Mouse (Mus musculus): ENCODE measurements around the gene Zfp423.

Zfp423 gene

DNA sequence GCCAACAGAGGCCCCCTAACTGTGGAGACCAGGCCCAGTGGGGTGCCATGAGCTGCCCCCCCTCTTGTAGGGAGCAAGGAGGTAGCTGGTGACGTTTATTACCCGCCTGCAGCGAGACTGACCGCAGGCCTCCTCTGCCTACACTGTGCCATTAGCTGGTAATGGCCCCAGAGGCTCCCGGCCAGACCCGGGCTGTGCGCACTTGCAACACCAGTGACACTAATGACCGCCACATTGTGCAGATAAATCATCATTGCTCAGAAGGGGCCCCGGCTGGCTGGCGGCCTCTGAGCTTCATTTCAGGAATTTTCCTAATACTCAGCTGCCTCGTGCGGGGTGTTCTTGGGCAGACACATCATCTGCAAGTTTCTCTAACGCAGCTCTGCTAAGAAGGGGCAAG is 206.7 kb downstream of the Zfp423 start:
- peak; percentile 49 to 60 for DNase-seq (ENCODE audit: inconsistent age in 2 of 2, low spot score in 1 of 2)

DNA sequence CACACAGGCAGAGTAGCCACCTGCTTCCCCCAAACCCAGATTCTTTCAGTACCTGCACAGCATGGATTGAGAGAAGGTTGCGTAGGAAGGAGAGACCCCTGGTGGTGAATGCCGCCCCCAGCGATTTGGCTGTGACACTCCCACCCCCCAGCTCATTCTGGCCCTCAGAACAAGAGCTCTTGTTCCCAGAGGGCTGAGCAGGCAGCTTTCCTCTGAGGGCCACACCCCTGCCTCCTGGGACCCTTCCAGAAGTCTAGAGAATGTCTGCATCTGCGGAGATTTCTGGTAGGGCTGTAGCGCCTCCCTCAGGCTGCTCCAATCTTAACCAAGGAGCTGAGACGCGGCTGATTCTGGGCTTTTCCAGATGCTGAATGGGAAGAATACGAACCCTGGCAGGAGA is 211.8 kb downstream of the Zfp423 start:
- no peak for DNase-seq (ENCODE audit: inconsistent age in 2 of 2, low spot score in 1 of 2)

DNA sequence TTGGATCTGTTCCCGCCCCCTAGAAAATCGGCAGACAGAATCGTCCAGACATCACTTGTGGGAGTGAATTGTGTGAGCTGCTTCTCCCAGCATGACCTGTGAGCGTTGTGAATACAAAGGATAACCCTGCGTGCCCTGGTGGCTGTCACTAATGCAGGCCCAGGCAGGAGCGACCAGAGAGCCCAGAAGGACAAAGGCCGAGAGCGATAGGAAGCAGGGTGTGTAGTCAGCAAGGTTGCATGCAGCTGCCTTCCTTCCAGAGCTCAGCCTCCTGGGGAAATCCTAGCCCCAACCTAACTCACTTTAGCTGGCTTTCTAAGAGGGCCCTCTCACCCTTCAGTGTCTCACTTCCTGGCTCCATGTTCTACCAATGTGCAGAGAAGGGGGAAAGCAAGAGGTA is 212.3 kb downstream of the Zfp423 start:
- no peak for DNase-seq (ENCODE audit: inconsistent age in 2 of 2, low spot score in 1 of 2)

DNA sequence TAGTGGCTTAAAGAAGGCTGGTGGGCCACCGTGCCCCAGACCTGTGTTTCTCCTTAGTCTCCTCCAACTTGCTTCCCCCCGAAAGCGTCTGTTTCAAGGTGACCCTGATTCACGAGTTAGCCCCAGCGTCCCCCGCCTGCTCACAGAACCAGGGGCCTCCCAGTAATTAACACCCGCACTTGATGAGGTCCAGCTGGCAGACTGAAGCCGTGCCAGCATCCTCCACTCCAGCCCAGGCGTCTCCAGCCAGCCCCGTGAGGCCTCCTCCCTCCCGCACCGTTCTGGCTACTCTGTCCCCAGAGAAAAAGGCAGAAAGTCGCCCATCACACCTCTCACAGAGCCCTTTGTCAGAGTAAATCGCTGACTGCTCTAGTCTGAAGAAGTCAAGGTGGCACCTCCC is 213.3 kb downstream of the Zfp423 start:
- no peak for DNase-seq (ENCODE audit: inconsistent age in 2 of 2, low spot score in 1 of 2)

DNA sequence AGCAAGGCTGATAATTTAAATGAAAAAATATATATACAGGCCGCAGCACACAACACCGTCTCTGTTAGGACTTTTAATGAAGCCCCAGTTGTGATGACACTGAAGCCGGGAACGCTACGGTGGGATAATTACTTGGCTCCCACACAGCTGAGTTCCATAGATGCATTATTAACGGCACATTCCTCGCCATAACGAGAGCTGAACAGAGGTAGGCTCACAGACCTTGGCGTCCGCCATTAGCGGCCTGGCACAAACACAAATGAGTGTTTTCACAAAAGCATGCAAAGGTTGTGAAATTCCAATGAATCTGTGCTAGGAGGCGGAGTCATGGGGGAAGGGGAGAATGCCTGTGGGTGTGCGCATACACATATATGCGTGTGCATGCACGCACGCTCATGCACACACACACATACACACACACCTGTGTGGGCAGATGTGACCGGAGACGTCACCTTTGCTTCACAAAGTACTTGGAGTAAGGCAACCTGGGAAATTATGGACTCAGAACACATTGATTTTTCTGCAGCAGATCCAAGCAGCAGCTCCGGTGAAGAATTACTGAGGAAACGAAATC is 214.2 kb downstream of the Zfp423 start:
- DNase-seq (ENCODE audit: inconsistent age in 2 of 2, low spot score in 1 of 2): no peak

DNA sequence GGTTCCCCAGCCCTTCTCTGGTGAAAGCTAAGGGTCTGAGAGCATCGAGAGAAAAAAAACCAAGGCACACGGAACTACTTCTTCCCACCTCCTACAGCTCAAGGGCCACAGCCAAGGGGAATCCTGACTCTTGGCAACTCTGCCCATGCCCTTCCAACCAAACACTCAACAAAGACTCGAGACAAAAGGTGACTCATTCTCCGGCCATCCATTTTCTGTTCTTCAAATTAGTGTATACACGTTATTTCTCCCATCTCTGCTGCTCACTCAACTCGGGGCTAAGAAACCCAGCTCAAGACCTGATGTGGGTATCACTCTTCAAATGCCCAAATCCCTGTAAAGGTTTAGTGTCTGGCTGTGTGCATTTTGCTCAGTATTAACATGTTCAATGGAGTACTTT is 214.8 kb downstream of the Zfp423 start:
- DNase-seq (ENCODE audit: inconsistent age in 2 of 2, low spot score in 1 of 2): no peak

DNA sequence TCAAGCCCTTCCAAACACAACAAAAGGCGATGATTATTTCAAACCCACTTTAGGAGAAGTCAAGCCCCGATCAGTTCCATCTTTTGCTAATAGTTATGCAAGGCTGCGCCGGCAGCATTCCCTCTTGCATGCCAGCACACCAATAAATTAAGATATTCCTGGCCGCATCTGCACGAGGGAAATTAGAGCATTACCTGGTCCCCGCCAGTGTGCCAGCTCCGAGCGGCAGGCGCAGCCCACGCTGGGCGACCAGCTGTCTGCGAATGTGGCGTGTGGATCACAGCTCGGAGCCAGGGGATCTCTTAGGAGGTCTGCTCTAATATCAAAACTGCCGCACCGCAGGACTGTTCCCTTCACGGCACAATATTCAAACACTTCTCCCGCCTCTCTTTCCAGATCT is 217.4 kb downstream of the Zfp423 start:
- DNase-seq (ENCODE audit: inconsistent age in 2 of 2, low spot score in 1 of 2): no peak

DNA sequence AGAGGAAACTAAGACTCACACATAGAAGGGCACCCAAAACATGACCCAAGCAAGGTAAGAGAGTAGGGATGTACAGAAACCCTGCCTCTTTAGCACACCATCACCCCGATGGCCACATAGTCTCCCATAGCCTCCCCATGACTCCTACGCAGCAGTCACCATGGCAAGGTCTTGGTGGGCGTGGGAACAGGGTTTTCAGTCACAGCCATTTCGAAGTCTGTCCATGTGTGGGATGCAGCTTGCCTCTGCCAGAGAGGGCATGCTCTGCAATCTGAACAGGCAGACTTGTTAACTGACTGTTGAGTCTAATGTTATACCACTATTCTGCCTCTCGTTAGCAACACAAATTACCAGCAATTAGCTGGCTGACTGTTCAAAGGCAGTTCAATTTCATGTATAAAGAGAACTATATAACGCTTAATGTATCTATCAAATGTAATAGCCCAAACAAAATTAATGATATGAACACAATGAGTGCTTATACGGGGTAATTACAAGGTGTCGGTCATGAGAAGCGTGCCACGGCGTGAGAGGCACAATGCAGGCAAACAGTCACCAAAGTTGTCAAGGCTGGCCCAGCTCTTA is 218.4 kb downstream of the Zfp423 start:
- DNase-seq (ENCODE audit: inconsistent age in 2 of 2, low spot score in 1 of 2): no peak

DNA sequence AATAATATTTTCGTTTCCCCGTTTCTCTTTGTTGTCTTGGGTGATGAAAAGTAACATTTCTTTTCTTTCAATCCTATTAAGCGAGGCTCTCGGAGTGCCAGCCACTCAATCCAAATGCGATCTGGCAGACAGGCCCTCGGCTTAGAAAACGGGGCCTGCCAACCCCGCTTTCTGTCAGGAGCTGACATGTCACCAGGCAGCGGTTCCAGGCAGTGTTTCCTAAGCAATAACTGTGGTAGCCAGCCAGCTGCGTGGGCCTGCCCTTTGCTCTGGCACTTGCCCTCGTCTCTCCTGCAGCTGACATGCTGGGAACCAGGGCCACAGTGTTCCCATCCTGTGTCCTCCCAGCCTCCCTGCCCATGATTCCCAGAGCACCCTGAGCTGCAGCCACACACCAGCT is 221.5 kb downstream of the Zfp423 start:
- peak; percentile 14 to 59 for DNase-seq (ENCODE audit: inconsistent age in 2 of 2, low spot score in 1 of 2)

DNA sequence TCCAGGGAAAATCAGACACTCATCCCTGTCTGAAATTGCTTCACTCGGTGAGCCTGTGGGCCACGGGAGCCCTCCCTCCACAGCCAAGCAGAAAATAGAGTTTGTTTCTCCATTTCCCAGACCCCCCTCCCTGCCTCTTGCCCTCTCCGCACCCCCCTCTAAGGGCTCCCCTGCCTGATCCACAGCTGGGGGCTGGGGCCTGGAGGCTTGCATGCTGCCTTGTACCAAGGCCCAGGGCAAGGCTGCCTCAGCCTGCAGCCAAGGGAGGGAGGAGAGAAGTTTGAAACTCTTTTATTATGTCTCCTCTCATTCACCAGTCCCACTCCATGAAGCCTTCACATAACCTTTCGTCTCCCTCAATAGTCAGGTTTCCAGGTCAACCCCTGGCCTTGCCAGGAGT is 224.5 kb downstream of the Zfp423 start:
- no peak for DNase-seq (ENCODE audit: inconsistent age in 2 of 2, low spot score in 1 of 2)

DNA sequence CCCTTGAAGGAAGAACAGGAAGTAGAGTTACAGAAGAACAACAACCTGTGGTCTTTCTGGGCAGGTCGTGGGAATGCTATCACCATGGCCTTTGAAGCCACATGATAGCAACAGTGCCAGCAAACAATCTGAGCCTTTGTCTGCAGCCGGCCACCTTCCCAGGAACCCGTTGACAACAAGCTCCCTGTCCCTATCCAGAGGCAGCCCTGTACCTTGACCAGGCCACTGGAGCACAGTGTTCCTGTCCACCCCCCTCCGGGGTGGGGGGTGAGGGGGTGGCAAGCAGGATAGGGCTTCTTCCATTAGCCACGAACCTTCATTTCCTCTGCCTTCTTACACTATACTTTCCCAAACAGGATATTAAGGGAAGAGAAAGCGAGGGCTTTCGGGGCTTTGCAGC is 224.9 kb downstream of the Zfp423 start:
- DNase-seq (ENCODE audit: inconsistent age in 2 of 2, low spot score in 1 of 2): no peak

DNA sequence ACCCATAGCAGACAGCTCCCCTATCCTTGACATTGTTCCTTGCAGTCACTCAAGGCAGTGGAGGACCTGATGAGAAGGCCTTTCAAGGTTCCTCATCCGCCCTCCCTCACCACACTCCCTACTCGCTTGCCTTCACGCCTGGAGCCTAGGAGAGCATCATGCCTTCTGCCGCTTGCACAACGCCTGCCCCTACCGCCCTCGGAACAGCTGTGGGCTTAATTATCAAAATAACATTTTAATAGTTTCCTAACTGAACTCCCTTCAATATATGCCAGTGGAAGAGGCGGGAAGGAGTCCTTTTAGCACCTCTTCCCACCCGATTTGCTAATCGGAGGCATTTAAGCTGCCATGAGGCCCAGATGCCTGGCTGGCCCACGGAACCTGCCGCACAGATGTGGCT is 228.3 kb downstream of the Zfp423 start:
- DNase-seq (ENCODE audit: inconsistent age in 2 of 2, low spot score in 1 of 2): no peak

DNA sequence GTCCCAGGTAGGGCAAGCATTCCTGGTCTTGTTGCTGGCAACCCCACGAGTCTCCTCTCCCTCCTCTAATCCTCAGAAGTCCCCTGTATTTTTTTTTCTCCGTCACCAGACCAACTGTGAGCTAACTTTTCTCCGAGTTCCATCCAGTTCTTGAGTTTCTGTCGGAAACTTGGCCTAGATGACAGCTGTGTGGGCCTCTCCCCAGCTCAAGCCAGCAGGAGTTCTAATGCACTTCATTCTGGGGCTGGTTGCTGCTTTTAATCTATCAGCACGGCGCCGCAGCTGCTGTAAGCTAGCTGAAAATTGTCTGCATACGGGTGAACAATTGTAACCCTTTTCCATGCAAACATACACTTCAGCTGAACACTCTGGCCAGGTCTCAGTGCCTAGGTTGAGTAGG is 236.4 kb downstream of the Zfp423 start:
- no peak for DNase-seq (ENCODE audit: inconsistent age in 2 of 2, low spot score in 1 of 2)

DNA sequence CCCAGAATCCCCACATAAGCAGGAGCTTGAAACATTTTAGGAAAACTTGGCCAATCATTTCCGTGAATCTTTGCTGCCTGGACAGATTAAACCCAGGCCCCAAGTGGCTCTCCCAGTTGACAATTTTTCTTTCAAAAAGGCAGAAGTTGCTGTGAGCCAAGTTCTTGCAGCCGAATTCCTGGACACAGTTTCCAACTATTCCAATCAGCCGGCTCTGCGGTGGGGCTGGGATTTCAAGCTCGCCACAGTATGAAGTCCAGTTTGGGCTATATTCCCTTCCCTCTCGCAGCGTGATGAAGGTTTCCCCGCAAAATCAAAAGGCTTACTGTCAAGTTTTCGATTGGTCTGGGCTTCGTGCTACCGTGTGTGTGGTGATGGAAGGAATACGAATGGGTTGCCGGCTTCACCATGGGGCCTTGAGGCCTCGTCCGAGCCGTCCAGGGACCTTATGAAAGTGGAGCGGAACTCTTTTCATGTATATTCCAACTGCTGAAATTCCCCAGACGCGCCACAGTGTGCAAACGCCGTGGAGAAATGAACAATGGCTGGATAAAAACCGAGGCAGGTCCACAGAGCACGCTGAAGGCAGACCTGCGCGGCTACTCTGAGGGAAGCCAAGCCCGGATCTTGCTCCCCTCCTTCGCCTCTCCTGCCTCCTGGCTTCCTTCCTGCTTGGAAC is 240.1 kb downstream of the Zfp423 start:
- DNase-seq (ENCODE audit: inconsistent age in 2 of 2, low spot score in 1 of 2): no peak

DNA sequence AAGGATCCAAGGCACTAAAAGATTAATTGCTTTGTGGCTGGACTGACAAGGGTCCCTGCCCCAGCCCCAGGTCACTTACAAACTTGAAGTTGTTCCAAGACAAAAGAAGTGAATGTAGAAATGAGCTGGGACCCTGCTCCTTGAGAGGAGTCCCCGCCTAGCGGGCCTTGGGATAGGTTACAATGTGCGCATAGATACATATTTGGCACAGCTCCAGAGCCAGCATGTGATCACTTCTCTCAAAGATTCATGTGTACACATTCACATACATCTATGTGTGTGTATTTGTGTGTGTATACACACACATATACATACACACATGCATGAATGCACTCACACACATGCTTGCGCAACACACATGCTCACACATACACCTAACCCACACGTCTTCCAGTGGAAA is 241.9 kb downstream of the Zfp423 start:
- DNase-seq (ENCODE audit: inconsistent age in 2 of 2, low spot score in 1 of 2): no peak

DNA sequence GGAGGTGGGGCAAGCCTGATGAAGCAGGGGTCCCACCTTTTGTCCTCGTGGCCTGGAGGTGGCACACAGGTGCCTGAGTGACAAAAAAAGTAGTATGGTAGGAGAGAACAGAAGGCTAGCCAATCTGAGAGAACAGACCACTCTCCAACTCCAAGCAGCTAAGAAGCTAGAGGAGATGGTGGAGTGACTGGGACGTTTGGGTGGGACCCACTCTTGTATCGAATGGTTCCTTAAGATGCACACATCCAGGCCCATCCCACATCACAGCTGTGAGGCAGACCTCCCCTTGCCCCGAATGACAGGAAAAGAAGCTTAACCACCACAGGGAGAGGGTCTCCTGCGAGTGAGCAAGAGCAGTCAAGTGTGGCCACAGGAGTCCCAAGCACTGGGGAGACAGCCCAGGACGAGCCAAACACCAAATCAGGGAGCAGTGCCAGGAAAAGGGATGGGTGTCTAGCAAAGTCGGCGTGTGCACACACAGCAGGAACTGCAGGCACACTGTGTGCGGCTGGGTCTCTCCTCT is 242.6 kb downstream of the Zfp423 start:
- no peak for DNase-seq (ENCODE audit: inconsistent age in 2 of 2, low spot score in 1 of 2)

DNA sequence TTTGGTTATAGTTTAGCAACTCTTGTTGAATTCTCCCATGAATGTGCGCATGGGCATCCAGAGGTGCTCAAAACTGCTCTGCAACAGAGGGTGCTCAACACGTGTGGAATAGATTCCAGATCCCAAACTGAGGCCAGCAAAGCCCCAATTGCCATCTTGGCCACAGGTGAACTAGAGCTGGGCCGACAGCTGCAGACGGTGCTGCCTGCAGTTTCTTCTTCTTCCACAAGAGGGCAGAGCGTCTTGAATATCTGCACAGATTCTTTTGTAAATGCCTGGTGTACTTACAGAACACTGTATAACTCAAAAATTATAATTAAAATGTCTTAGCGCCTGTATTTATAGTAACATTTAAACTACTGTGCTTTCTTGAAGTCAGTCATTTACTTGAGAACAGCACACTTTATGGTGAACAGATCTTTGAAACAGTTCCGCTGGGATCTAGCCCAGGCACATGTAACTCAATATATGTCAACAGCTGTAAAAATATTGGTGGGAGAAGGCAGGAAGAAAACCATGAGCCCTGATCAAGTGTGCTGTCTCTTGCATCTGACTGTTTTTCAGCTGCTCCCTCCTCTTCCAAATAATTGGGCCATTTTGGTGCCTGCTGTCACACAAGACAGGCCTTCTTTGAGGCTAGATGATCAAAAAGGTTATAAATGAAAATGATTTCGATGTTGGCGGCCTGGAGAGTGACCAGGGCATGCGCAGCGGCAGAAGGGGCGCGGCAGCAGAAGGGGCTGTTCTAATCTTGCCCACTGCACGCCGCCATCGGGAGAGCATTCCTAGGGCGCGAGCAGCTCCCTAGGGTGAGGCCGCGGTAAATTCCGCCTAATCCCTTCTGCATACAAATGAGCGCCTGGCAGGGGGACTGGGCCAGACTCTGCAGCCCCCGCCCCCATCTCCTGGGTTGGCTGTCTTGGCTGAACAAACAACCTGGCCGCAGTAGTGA is 243.4 kb downstream of the Zfp423 start:
- DNase-seq (ENCODE audit: inconsistent age in 2 of 2, low spot score in 1 of 2): peak; percentile 65 to 89

DNA sequence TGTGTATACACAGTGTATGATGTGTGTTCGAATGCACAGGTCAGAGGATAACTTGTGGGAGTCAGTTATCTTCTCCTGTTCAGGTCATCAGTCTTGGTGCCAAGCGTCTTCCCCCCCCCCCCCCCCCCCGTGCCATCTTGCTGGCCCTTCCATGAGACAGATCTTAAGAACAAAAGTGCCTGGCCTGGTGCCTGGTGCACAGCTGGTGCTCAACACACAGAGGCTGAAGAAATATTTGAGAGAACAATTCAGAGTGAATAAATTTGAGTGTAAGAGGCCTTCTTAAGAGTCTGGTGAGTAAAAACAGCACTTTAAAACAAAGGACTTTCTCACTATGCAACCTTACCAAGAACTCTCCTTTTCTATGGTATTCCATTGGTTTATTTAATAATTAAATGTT is 245.4 kb downstream of the Zfp423 start:
- no peak for DNase-seq (ENCODE audit: inconsistent age in 2 of 2, low spot score in 1 of 2)

DNA sequence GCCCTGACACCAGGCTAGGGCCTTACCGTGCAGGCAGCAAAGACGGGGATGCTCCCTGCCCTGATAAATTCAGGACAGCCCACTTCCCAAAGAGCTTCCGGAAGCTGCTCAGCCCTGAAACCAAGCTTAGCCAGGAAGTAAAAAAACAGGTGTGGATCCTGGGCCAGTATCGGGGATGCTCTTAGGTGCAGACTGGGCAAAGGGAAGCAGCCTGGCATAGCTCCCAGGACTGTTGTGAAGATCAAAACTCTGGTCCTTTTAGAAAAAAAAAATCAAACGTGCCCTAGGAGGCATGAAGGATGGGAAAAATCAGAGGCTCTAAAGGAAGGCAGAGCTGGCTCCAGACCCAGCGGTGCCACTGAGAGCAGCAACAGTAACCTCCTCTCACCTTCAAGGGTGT is 247.4 kb downstream of the Zfp423 start:
- no peak for DNase-seq (ENCODE audit: inconsistent age in 2 of 2, low spot score in 1 of 2)

DNA sequence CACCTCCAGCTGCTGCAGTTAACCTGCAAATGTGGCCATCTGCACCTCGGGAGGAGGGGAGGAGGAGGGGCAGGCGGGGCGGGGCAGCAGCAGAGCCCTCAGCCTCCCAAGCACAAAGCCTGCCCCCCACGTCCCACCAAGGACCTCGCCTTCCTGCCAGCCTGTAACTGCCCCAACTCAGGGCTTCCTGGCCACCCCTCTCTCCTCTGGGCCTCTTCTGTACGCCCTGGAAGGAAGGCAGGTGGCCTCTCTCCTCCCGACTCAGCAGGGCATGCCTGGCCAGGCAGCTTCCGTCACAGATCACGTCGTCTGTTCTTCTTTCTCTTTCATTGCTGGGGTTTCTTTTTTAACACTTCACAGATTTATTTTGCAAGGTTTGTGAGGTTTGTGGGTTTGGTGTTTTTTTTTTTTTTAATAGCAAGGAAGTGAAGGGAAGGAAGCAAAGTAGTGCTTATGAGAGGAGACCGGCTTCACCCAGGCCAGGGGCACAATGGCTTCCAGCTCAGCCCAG is 251.2 kb downstream of the Zfp423 start:
- peak in 1 of 2 experiments; percentile 32 for DNase-seq (ENCODE audit: inconsistent age in 2 of 2, low spot score in 1 of 2)

DNA sequence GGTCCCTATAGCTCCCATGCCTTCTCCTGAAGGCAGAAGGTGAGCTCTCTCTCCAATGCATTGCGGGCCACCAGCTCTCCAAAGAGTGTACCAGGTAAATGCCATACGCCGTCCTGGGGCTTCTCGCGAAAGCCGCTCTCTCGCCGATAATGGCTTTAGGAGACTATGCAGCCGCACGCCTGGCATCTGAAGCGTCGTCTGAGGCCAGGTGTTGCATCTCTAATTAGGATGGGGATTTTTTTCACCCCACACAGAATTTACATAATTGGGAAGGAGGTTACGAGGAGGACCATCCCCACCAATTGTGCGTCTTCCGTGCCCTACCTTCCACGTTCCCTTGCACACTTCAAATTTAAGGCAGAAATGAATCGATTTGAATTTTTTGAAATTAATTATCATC is 252.2 kb downstream of the Zfp423 start:
- DNase-seq (ENCODE audit: inconsistent age in 2 of 2, low spot score in 1 of 2): no peak
